Mouse (Mus musculus): ENCODE data around the gene Htr7. TPM values are rescaled to one million over a fixed set of nuclear protein-coding genes. Genes with fewer than 3 reads are reported as not detected.

The Htr7 gene
- total and polyA plus RNA-seq, 3 experiments: 0.05 TPM; not detected in 2

DNA sequence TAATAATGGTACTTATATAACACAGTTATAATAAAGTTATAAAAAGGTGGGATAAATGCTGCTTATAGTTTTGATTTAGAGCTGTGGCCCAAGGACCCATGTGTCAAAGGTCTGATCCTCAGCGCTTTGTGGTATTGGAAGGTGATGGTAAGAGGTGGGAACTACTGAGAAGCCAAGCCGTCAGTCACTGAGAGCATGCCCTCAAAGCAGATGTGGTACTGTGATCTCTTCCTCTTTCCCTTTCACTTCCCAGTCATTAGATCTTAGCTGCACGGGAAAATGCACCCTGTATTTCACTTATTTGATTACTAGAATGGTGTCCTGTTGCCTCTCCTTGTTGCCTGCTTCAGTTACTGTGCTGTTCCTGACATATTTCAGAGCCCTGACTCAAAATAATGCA lies 59.9 kb downstream of the Htr7 start:
- Histone ChIP-seq H3K36me3 (replicated peaks) (no peaks in the 10 kb centered on the region), H3K27me3 (ENCODE audit: insufficient read depth, low read length) (no peaks in the 10 kb centered on the region), H3K4me3 (ENCODE audit: low read depth, low read length) (no peak overlapping the region), H3K4me1 (ENCODE audit: insufficient read depth, low read depth, low read length) (0 out of 2 replicates have a peak, but pooled peaks cover 3% of the 10 kb centered on the region), H3K9me3 (replicated peaks) (no peaks in the 10 kb centered on the region)
- TF ChIP-seq GATA2 (IDR thresholded peaks at IDR 0.05; ENCODE audit: borderline replicate concordance, low read depth, low read length) (no peak), POLR2AphosphoS5 (IDR thresholded peaks at IDR 0.05; ENCODE audit: insufficient replicate concordance, low read depth, low read length) (no peak), CTCF (IDR thresholded peaks at IDR 0.05; ENCODE audit: low read depth, low read length) (no peak), GATA1 (IDR thresholded peaks at IDR 0.05; ENCODE audit: borderline replicate concordance, low read length) (no peak), TAL1 (conservative IDR thresholded peaks at IDR 0.05; ENCODE audit: low read depth, low read length) (no peak)
- no peak for DNase-seq (ENCODE audit: low spot score)
- ATAC-seq (ENCODE audit: extremely low read depth, insufficient number of reproducible peaks, low FRiP score, poor library complexity, severe bottlenecking): no peak

- no peak for DNase-seq (ENCODE audit: low spot score)
- TF ChIP-seq CTCF (IDR thresholded peaks at IDR 0.05; ENCODE audit: low read depth, low read length): no peak
- TF ChIP-seq GATA1 (IDR thresholded peaks at IDR 0.05; ENCODE audit: borderline replicate concordance, low read length): no peak
- TF ChIP-seq GATA2 (IDR thresholded peaks at IDR 0.05; ENCODE audit: borderline replicate concordance, low read depth, low read length): no peak
- no peak for TF ChIP-seq POLR2AphosphoS5 (IDR thresholded peaks at IDR 0.05; ENCODE audit: insufficient replicate concordance, low read depth, low read length)
- TF ChIP-seq TAL1 (conservative IDR thresholded peaks at IDR 0.05; ENCODE audit: low read depth, low read length): no peak
- no peaks in the 10 kb centered on the region for H3K36me3 ChIP-seq (replicated peaks)
- no peak overlapping the region for H3K4me3 ChIP-seq (ENCODE audit: low read depth, low read length)
- H3K27me3 ChIP-seq (ENCODE audit: insufficient read depth, low read length): no peaks in the 10 kb centered on the region
- ATAC-seq (ENCODE audit: extremely low read depth, insufficient number of reproducible peaks, low FRiP score, poor library complexity, severe bottlenecking): no peak
- H3K4me1 ChIP-seq (ENCODE audit: insufficient read depth, low read depth, low read length): no peaks in the 10 kb centered on the region
- no peaks in the 10 kb centered on the region for H3K9me3 ChIP-seq (replicated peaks)
These were observed 69.8 kb downstream of the Htr7 start for GRCm38 (mm10) chr19:35987461-35987860.

DNA sequence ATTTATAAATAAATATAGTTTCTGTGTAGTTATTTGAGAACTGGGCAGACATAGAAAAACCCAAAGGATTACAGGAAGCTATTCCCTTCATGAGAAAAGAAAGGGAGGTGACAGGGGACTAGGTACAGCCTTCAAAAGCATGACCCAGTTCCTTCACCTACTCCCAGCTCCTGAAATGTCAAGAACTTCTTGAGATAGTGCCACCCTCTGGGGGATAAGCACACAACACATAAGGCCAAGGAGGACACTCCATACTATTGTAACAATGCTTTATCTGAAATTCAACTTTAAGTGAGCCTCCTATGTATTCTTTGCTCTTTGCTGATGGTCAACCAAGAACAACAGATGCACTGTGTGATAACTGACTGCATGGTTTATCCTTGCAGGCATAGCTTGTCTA lies 82.6 kb downstream of the Htr7 start:
- Histone ChIP-seq H3K4me3 (ENCODE audit: low read depth, low read length) (no peak overlapping the region), H3K4me1 (ENCODE audit: insufficient read depth, low read depth, low read length) (peaks cover 2% of the 10 kb centered on the region; the same call in 1 of the 2 replicates), H3K27me3 (ENCODE audit: insufficient read depth, low read length) (no peaks in the 10 kb centered on the region), H3K36me3 (replicated peaks) (no peaks in the 10 kb centered on the region), H3K9me3 (replicated peaks) (no peaks in the 10 kb centered on the region)
- ATAC-seq (ENCODE audit: extremely low read depth, insufficient number of reproducible peaks, low FRiP score, poor library complexity, severe bottlenecking) (no peak), DNase-seq (ENCODE audit: low spot score) (no peak)
- no peak for TF ChIP-seq TAL1 (conservative IDR thresholded peaks at IDR 0.05; ENCODE audit: low read depth, low read length)
- TF ChIP-seq GATA1 (IDR thresholded peaks at IDR 0.05; ENCODE audit: borderline replicate concordance, low read length): no peak
- no peak for TF ChIP-seq GATA2 (IDR thresholded peaks at IDR 0.05; ENCODE audit: borderline replicate concordance, low read depth, low read length)
- TF ChIP-seq POLR2AphosphoS5 (IDR thresholded peaks at IDR 0.05; ENCODE audit: insufficient replicate concordance, low read depth, low read length): no peak
- TF ChIP-seq CTCF (IDR thresholded peaks at IDR 0.05; ENCODE audit: low read depth, low read length): no peak

DNA sequence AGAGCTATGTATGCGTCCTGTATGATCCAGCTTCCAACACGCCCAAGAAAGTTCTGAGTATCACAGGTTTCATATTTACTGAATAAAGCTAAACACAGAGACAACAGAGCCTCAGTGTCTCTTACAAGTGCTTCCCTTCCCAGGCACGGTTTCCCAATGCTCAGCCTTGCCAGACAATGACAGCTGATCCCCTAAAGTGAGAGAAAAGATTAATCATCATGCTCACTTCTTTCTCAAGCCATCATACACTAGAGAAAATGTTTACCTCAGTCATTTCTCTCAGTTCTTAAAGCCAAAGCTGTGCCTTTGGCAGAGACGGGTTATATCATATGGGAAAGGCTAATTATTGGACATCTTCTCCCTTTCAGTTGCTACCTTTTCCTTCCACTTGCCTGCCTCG lies 99.7 kb downstream of the Htr7 start:
- no peaks in the 10 kb centered on the region for H3K36me3 ChIP-seq (replicated peaks)
- DNase-seq (ENCODE audit: low spot score): no peak
- no peaks in the 10 kb centered on the region; the same call in 1 of the 2 replicates for H3K4me1 ChIP-seq (ENCODE audit: insufficient read depth, low read depth, low read length)
- H3K9me3 ChIP-seq (replicated peaks): no peaks in the 10 kb centered on the region
- TF ChIP-seq POLR2AphosphoS5 (IDR thresholded peaks at IDR 0.05; ENCODE audit: insufficient replicate concordance, low read depth, low read length) (no peak), CTCF (IDR thresholded peaks at IDR 0.05; ENCODE audit: low read depth, low read length) (no peak), TAL1 (conservative IDR thresholded peaks at IDR 0.05; ENCODE audit: low read depth, low read length) (no peak), GATA1 (IDR thresholded peaks at IDR 0.05; ENCODE audit: borderline replicate concordance, low read length) (no peak), GATA2 (IDR thresholded peaks at IDR 0.05; ENCODE audit: borderline replicate concordance, low read depth, low read length) (no peak)
- peaks cover 3% of the 10 kb centered on the region for H3K27me3 ChIP-seq (ENCODE audit: insufficient read depth, low read length)
- no peak overlapping the region for H3K4me3 ChIP-seq (ENCODE audit: low read depth, low read length)
- ATAC-seq (ENCODE audit: extremely low read depth, insufficient number of reproducible peaks, low FRiP score, poor library complexity, severe bottlenecking): no peak

DNA sequence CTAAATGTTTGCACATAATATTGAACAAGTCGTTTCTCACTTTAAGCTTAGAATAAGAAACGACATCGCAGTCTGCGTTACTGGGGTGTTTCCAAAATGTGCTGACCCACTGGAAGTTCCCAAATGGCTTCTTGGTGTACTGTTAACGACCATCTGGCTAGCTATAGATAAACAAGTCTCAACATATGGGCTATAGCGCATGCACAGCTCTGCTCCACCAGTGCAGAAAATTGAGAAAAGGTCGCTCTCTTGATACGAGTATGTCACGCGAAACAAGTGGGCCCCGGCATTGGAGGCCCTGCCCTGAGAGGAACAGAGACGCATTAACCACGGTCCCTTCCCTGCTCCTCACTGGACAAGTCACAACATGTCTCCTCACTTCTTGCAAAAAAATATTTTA lies 101.6 kb downstream of the Htr7 start:
- TF ChIP-seq CTCF (IDR thresholded peaks at IDR 0.05; ENCODE audit: low read depth, low read length) (no peak), TAL1 (conservative IDR thresholded peaks at IDR 0.05; ENCODE audit: low read depth, low read length) (no peak)
- H3K36me3 ChIP-seq (replicated peaks): no peaks in the 10 kb centered on the region
- ATAC-seq (ENCODE audit: extremely low read depth, insufficient number of reproducible peaks, low FRiP score, poor library complexity, severe bottlenecking): no peak

DNA sequence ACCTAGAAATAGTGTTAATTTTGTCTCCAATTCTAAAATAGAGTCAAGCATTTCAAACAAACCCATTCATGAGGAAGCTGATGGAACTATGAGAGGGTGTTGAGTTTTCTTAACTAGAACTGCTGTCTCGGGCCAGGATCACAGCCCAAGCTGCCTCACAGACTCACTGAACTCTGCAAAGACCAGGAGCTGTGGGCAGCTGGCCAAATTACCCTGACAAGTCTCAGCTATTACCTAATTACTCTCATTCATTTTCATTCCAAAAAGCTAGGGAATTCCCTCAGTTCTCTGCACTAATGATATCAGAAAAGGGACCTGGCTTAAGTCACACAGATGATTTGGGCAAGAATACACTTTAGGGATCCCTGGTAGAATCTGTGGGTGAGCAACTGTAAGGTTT lies 107.4 kb downstream of the Htr7 start:
- DNase-seq (ENCODE audit: low spot score) (no peak), ATAC-seq (ENCODE audit: extremely low read depth, insufficient number of reproducible peaks, low FRiP score, poor library complexity, severe bottlenecking) (no peak)
- Histone ChIP-seq H3K4me1 (ENCODE audit: insufficient read depth, low read depth, low read length) (no peaks in the 10 kb centered on the region), H3K27me3 (ENCODE audit: insufficient read depth, low read length) (no peaks in the 10 kb centered on the region), H3K36me3 (replicated peaks) (no peaks in the 10 kb centered on the region), H3K9me3 (replicated peaks) (no peaks in the 10 kb centered on the region), H3K4me3 (ENCODE audit: low read depth, low read length) (no peak overlapping the region)
- no peak for TF ChIP-seq GATA1 (IDR thresholded peaks at IDR 0.05; ENCODE audit: borderline replicate concordance, low read length)
- no peak for TF ChIP-seq POLR2AphosphoS5 (IDR thresholded peaks at IDR 0.05; ENCODE audit: insufficient replicate concordance, low read depth, low read length)
- TF ChIP-seq GATA2 (IDR thresholded peaks at IDR 0.05; ENCODE audit: borderline replicate concordance, low read depth, low read length): no peak
- no peak for TF ChIP-seq TAL1 (conservative IDR thresholded peaks at IDR 0.05; ENCODE audit: low read depth, low read length)
- TF ChIP-seq CTCF (IDR thresholded peaks at IDR 0.05; ENCODE audit: low read depth, low read length): no peak

More for the DNA sequence above, 101.6 kb downstream of the Htr7 start:
- no peaks in the 10 kb centered on the region for H3K9me3 ChIP-seq (replicated peaks)
- DNase-seq (ENCODE audit: low spot score): no peak
- no peaks in the 10 kb centered on the region for H3K27me3 ChIP-seq (ENCODE audit: insufficient read depth, low read length)
- H3K4me1 ChIP-seq (ENCODE audit: insufficient read depth, low read depth, low read length): no peaks in the 10 kb centered on the region; the same call in 1 of the 2 replicates
- H3K4me3 ChIP-seq (ENCODE audit: low read depth, low read length): no peak overlapping the region

Measured in G1E (cell line).